Mouse (Mus musculus) liver, embryonic 14.5 days (tissue): ENCODE results near the gene Disp1. TPM values are rescaled to one million over a fixed set of nuclear protein-coding genes. Genes with fewer than 3 reads are reported as not detected.

Experiments used
- ATAC-seq: fragments of 200-750 bp; cut with Nextera tagmentation; 2 replicates; pipeline ENCODE4 v1.8.0; 2017; ENCODE audit warnings: moderate number of reproducible peaks, mild to moderate bottlenecking, moderate library complexity; ENCODE audit not compliant: insufficient read depth
- DNase-seq, 3 experiments: peaks; one replicate each; pipeline ENCODE4 v3.0.0-alpha.2; 2012 to 2013; ENCODE audit warnings: low read depth in 3 of 3, low spot score in 3 of 3
- H3K27ac ChIP-seq: fragments of 300-500 bp; sonication (generic); 2 replicates; pipeline ENCODE4 v1.5.1; 2014; ENCODE audit warnings: moderate library complexity, mild to moderate bottlenecking, control low read depth, inconsistent platforms
- H3K27me3 ChIP-seq: fragments of 300-500 bp; sonication (generic); 2 replicates; pipeline ENCODE4 v1.6.1; 2014; ENCODE audit warnings: mild to moderate bottlenecking, low read length, moderate library complexity; ENCODE audit not compliant: control insufficient read depth, insufficient read depth
- H3K36me3 ChIP-seq: fragments of 300-500 bp; sonication (generic); replicated peaks from 2 replicates; pipeline ENCODE4 v1.6.1; 2014; ENCODE audit warnings: low read depth; ENCODE audit not compliant: control insufficient read depth, insufficient read depth
- H3K4me1 ChIP-seq, 2 experiments: fragments of 200-500 bp in 1 of 2; fragments of 300-500 bp in 1 of 2; sonication (generic) in 1 of 2; replicated peaks; 2 replicates each; pipeline ENCODE4 v1.6.1; 2012 to 2014; ENCODE audit warnings: antibody characterized with exemption in 1 of 2, inconsistent platforms in 1 of 2, low read length in 1 of 2; ENCODE audit not compliant: control insufficient read depth in 2 of 2, insufficient read depth in 2 of 2
- H3K4me2 ChIP-seq: fragments of 300-500 bp; sonication (generic); 2 replicates; pipeline ENCODE4 v1.6.1; 2014; ENCODE audit warnings: low read depth, mild to moderate bottlenecking, control low read depth, moderate library complexity
- H3K4me3 ChIP-seq, 2 experiments: fragments of 200-500 bp in 1 of 2; fragments of 300-500 bp in 1 of 2; sonication (generic) in 1 of 2; 2 replicates each; pipeline ENCODE4 v1.5.1; 2012 to 2014; ENCODE audit warnings: low read depth in 2 of 2, low read length in 2 of 2, mild to moderate bottlenecking in 2 of 2, control low read depth in 1 of 2, inconsistent platforms in 1 of 2, moderate library complexity in 1 of 2; ENCODE audit not compliant: insufficient read depth in 1 of 2
- H3K9ac ChIP-seq: fragments of 300-500 bp; sonication (generic); replicated peaks from 2 replicates; pipeline ENCODE4 v1.6.1; 2014; ENCODE audit warnings: mild to moderate bottlenecking, control low read depth, moderate library complexity
- H3K9me3 ChIP-seq: fragments of 300-500 bp; sonication (generic); 2 replicates; pipeline ENCODE4 v1.6.1; 2016; ENCODE audit warnings: low read length, mixed read lengths; ENCODE audit not compliant: control insufficient read depth
- CTCF ChIP-seq: IDR thresholded peaks from 2 replicates; pipeline ENCODE4 v1.5.1; 2016; ENCODE audit warnings: antibody characterized with exemption, low read depth, control low read depth
- EP300 ChIP-seq: IDR thresholded peaks from 2 replicates; pipeline ENCODE4 v1.6.1; 2016; ENCODE audit warnings: antibody characterized with exemption, low read depth
- WGBS: fragments of 180-500 bp; shearing (Covaris S2); extraction: QIAGEN DNeasy Blood & Tissue Kit; methylation state at CpG from one replicate; pipeline ENCODE4 v1.1.7; 2014; ENCODE audit not compliant: insufficient replicate concordance; 5-methylcytosine and 5-hydroxymethylcytosine counted together
- polyA plus RNA-seq, 2 experiments: library from polyadenylated mRNA; depleted of rRNA in 1 of 2; stranded (reverse) in 1 of 2; unstranded in 1 of 2; fragments of >200 nt; fragmentation: Nextera tagmentation in 1 of 2; extraction: Ambion mirVana in 1 of 2; gene quantifications; 2 replicates each; pipeline versions ENCODE4 v1.2.1 to v1.2.3; 2012 to 2014

Disp1 gene
- 1.9 and 2.0 TPM in 2 replicates for polyA plus RNA-seq (2012; rRNA removed)
- 2.4 and 2.6 TPM in 2 replicates for polyA plus RNA-seq (2014; fragmentation: Nextera tagmentation; extraction: Ambion mirVana)

GRCm38 (mm10) chr1:183220796-183221718 is at the start of gene Disp1:
Gene Disp1 (minus strand): TSS chr1:183221522.
- Histone ChIP-seq H3K4me3 (peak within 1 kb of the TSS; percentile 87 to 89), H3K4me2 (peak within 1 kb of the TSS; percentile 87), H3K4me1 (peaks cover 0 to 8% of the 10 kb centered on the region in 2 experiments; a peak in 3 of 4 replicates), H3K9me3 (no peaks in the 10 kb centered on the region), H3K27ac (no peak within 1 kb of the TSS), H3K27me3 (no peaks in the 10 kb centered on the region), H3K9ac (peak within 1 kb of the TSS; percentile 90), H3K36me3 (no peaks in the 10 kb centered on the region)
- ATAC-seq (peak; percentile 88), DNase-seq (peak; percentile 42 to 59 (median 55))
- 2% methylated on average over 56 of the region's 56 CpGs for WGBS
- TF ChIP-seq EP300 (no peak), CTCF (no peak)

- Histone ChIP-seq H3K4me1 (peaks cover 0 to 11% of the 10 kb centered on the region in 2 experiments; a peak in 1 of 4 replicates), H3K9ac (no peak overlapping the region), H3K36me3 (no peaks in the 10 kb centered on the region), H3K4me2 (no peak overlapping the region), H3K4me3 (no peak overlapping the region), H3K27ac (no peak overlapping the region), H3K9me3 (no peaks in the 10 kb centered on the region), H3K27me3 (no peaks in the 10 kb centered on the region)
- 66% methylated on average over 6 of the region's 6 CpGs for WGBS
- TF ChIP-seq CTCF (no peak), EP300 (no peak)
- DNase-seq (no peak), ATAC-seq (no peak)
Observed at GRCm38 (mm10) chr1:183267666-183268065, 46.3 kb upstream of the Disp1 start.

DNA sequence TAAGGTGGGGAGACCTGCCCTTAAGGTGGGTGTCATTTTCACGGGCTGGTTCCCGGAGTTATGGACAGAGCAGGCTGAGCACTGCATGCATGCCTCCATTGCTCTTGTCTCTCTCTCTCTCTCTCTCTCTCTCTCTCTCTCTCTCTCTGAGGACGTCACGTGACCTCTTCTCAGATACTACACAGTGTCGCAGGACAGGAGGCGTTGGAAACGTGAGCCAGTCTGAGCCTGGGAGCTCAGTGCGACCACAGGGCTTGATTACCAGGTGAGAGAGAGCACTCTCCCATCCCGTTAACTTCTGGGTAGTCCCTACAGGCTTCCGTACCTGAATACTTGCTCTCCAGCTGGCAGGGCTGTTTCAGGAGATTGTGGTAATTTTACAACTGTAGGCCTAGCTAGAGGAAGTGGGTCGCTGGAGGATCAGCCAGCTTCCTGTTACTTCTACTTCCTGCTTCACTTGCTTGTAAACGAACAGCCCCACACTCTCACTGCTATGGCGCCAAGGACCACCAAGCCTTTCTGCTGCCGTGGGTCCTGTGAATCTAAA is 44.7 kb upstream of the Disp1 start:
- Histone ChIP-seq H3K4me3 (no peak overlapping the region), H3K36me3 (no peaks in the 10 kb centered on the region), H3K27ac (no peak overlapping the region), H3K27me3 (no peaks in the 10 kb centered on the region), H3K4me2 (no peak overlapping the region), H3K4me1 (peaks cover 0 to 11% of the 10 kb centered on the region in 2 experiments; a peak in 1 of 4 replicates), H3K9ac (no peak overlapping the region), H3K9me3 (no peaks in the 10 kb centered on the region)
- TF ChIP-seq EP300 (no peak), CTCF (no peak)
- ATAC-seq (peak; percentile 33; the same call in 1 of the 2 replicates), DNase-seq (no peak)
- WGBS: 41% methylated on average over 14 of the region's 14 CpGs

DNA sequence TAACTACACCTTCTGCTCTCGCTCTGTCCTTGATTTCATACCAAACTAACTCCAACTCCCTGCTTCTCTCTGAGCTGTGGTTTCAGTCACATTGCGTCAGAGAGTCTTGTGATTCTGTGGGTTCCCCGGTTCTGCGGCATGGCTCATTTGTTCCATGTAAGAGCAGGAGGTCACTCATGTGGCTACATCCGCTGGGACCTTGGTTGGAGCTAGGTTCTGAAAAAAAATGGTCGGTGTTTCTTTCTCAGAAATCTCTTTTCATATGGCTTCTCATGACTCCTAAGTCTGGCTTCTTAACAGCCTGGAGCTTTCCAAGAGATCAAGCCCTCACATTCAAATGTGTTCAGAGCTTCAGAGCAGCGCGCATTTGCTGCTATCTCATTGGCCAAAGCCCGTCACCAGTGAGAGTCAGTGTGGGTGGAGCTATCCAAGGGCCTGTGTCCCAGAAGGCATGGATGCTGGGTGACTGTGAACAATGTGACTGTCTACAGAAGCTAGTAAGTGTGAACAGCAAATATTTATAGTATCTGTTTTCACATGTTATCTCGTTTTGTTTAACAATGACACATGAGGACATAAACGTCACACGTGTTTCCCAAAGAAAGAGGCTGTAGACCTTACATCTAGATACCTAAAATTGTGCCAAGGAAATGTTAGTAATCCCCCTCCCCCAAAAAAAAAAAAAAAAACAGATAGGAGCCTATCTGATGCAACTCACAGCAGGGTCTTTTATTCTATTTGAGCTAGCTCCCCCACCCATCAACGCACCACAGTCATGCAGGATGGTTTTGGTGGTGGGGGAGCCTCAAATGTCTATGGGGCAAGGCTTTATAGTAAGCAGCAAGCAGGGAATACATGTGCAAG is 43.1 kb upstream of the Disp1 start:
- no peak overlapping the region for H3K27ac ChIP-seq
- H3K9me3 ChIP-seq: no peaks in the 10 kb centered on the region
- no peaks in the 10 kb centered on the region for H3K27me3 ChIP-seq
- TF ChIP-seq EP300: no peak
- no peak for TF ChIP-seq CTCF
- H3K4me1 ChIP-seq: peaks cover 0 to 11% of the 10 kb centered on the region in 2 experiments; a peak in 1 of 4 replicates
- no peaks in the 10 kb centered on the region for H3K36me3 ChIP-seq
- 0 out of 2 replicates have a peak overlapping the region, but pooled peaks have one; percentile 11 for H3K4me2 ChIP-seq
- ATAC-seq (0 out of 2 replicates have a peak, but pooled peaks have one; percentile 26), DNase-seq (peak in 1 of 3 experiments; percentile 17)
- 55% methylated on average over 13 of the region's 13 CpGs for WGBS
- H3K4me3 ChIP-seq: no peak overlapping the region
- H3K9ac ChIP-seq: no peak overlapping the region
